In genomic region chr6:118046924-118047323, GRCm38 (mm10) we compare ENCODE assay signal across 23 mouse cellular contexts. TPM values are rescaled to one million over a fixed set of nuclear protein-coding genes. Genes with fewer than 3 reads are reported as not detected.
A peak's percentile ranks its signal among the peaks of the same experiment; 100 is the strongest.
DNase-seq lines count a peak whose midpoint lies in the region; ATAC-seq and TF ChIP-seq lines count a peak whose summit lies in the region.
"Had no signal": no experiment of that assay in that cellular context is flagged by ENCODE, and none has a peak within 500 bp of the region (broad histone marks: within the 10 kb centered on the region; RNA-seq: fewer than 3 reads in every experiment).

No protein-coding gene starts in this region.

- H3K27me3 ChIP-seq in forebrain, postnatal 0 days (ENCODE audit: insufficient read depth, low read length) = no peaks in the 10 kb centered on the region
- H3K27me3 ChIP-seq in forebrain, embryonic 14.5 days (replicated peaks; ENCODE audit: control insufficient read depth, insufficient read depth, low read length) = no peaks in the 10 kb centered on the region
- H3K27me3 ChIP-seq in midbrain, embryonic 16.5 days (ENCODE audit: control insufficient read depth, insufficient read depth, low read depth, low read length) = no peaks in the 10 kb centered on the region
- H3K27me3 ChIP-seq in midbrain, embryonic 15.5 days (replicated peaks) = no peaks in the 10 kb centered on the region
- H3K27me3 ChIP-seq: embryonic facial prominence, embryonic 13.5 days; forebrain, embryonic 12.5 days had no signal

- H3K4me1 ChIP-seq in forebrain, postnatal 0 days (ENCODE audit: insufficient read depth) = no peaks in the 10 kb centered on the region
- H3K4me1 ChIP-seq in forebrain, embryonic 14.5 days (ENCODE audit: control insufficient read depth, insufficient read depth, low read length) = no peaks in the 10 kb centered on the region
- 0 out of 2 replicates have a peak, but pooled peaks cover 2% of the 10 kb centered on the region for H3K4me1 ChIP-seq in midbrain, embryonic 16.5 days (ENCODE audit: control insufficient read depth, insufficient read depth, low read length)
- H3K4me1 ChIP-seq in midbrain, embryonic 15.5 days = peaks cover 3% of the 10 kb centered on the region; the same call in 1 of the 2 replicates
- H3K4me1 ChIP-seq: embryonic facial prominence, embryonic 13.5 days; forebrain, embryonic 12.5 days had no signal

- H3K36me3 ChIP-seq in forebrain, postnatal 0 days (ENCODE audit: insufficient read depth) = no peaks in the 10 kb centered on the region
- H3K36me3 ChIP-seq in forebrain, embryonic 14.5 days (ENCODE audit: control insufficient read depth, insufficient read depth, low read length) = no peaks in the 10 kb centered on the region
- no peaks in the 10 kb centered on the region for H3K36me3 ChIP-seq in midbrain, embryonic 16.5 days (ENCODE audit: control insufficient read depth, insufficient read depth, low read length)
- no peaks in the 10 kb centered on the region for H3K36me3 ChIP-seq in midbrain, embryonic 15.5 days (replicated peaks)
- H3K36me3 ChIP-seq: embryonic facial prominence, embryonic 13.5 days; forebrain, embryonic 12.5 days; G1E; heart, embryonic 10.5 days had no signal

- H3K4me3 ChIP-seq in forebrain, postnatal 0 days (ENCODE audit: low read depth, low read length) = no peak overlapping the region
- no peak overlapping the region for H3K4me3 ChIP-seq in forebrain, embryonic 14.5 days (ENCODE audit: low read depth, low read length)
- no peak overlapping the region for H3K4me3 ChIP-seq in layer of hippocampus, adult 2 months
- H3K4me3 ChIP-seq in midbrain, embryonic 16.5 days (ENCODE audit: low read depth, low read length) = no peak overlapping the region
- H3K4me3 ChIP-seq in midbrain, embryonic 15.5 days = no peak overlapping the region
- H3K4me3 ChIP-seq: embryonic facial prominence, embryonic 13.5 days; forebrain, embryonic 12.5 days; heart, embryonic 10.5 days had no signal

- no peak overlapping the region for H3K27ac ChIP-seq in forebrain, postnatal 0 days (ENCODE audit: low read depth, low read length)
- H3K27ac ChIP-seq in forebrain, embryonic 14.5 days (ENCODE audit: low read depth, low read length) = no peak overlapping the region
- peak overlapping the region; percentile 53; the same call in 1 of the 2 replicates for H3K27ac ChIP-seq in layer of hippocampus, adult 2 months
- H3K27ac ChIP-seq in midbrain, embryonic 16.5 days (ENCODE audit: low read length) = no peak overlapping the region
- H3K27ac ChIP-seq in midbrain, embryonic 15.5 days = no peak overlapping the region
- H3K27ac ChIP-seq: embryonic facial prominence, embryonic 13.5 days; forebrain, embryonic 12.5 days; heart, embryonic 10.5 days; hindbrain, embryonic 14.5 days had no signal

- TF ChIP-seq CTCF in forebrain, postnatal 0 days (IDR thresholded peaks at IDR 0.05; ENCODE audit: low read depth) = no peak
- no peak for TF ChIP-seq CTCF in layer of hippocampus, adult 2 months (conservative IDR thresholded peaks at IDR 0.05)

- no peak overlapping the region for H3K4me2 ChIP-seq in forebrain, postnatal 0 days (ENCODE audit: low read depth)
- H3K4me2 ChIP-seq in forebrain, embryonic 14.5 days (ENCODE audit: low read length) = no peak overlapping the region
- no peak overlapping the region for H3K4me2 ChIP-seq in midbrain, embryonic 16.5 days (ENCODE audit: low read length)
- H3K4me2 ChIP-seq in midbrain, embryonic 15.5 days = no peak overlapping the region
- H3K4me2 ChIP-seq: embryonic facial prominence, embryonic 13.5 days; forebrain, embryonic 12.5 days; hindbrain, embryonic 14.5 days had no signal

- peak; percentile 54 for ATAC-seq in forebrain, postnatal 0 days
- ATAC-seq in forebrain, embryonic 14.5 days = no peak
- peak; percentile 39; the same call in 1 of the 2 replicates for ATAC-seq in midbrain, embryonic 16.5 days
- no peak for ATAC-seq in midbrain, embryonic 15.5 days (replicated peaks)
- ATAC-seq: CD4-positive, CD25-positive, alpha-beta regulatory T cell, adult 4 months; inflammation-experienced regulatory T-cells, adult 6 months had no signal

- H3K9me3 ChIP-seq in forebrain, postnatal 0 days (ENCODE audit: low read length) = no peaks in the 10 kb centered on the region
- H3K9me3 ChIP-seq in forebrain, embryonic 14.5 days (replicated peaks; ENCODE audit: control insufficient read depth, low read length) = no peaks in the 10 kb centered on the region
- H3K9me3 ChIP-seq in midbrain, embryonic 16.5 days (replicated peaks; ENCODE audit: control insufficient read depth, low read length, poor library complexity, severe bottlenecking) = no peaks in the 10 kb centered on the region
- H3K9me3 ChIP-seq in midbrain, embryonic 15.5 days = no peaks in the 10 kb centered on the region
- H3K9me3 ChIP-seq: embryonic facial prominence, embryonic 13.5 days; forebrain, embryonic 12.5 days; G1E; heart, embryonic 10.5 days had no signal

- no peak overlapping the region for H3K9ac ChIP-seq in forebrain, postnatal 0 days
- H3K9ac ChIP-seq in forebrain, embryonic 14.5 days (ENCODE audit: low read length) = no peak overlapping the region
- H3K9ac ChIP-seq in midbrain, embryonic 16.5 days (ENCODE audit: low read depth, low read length) = no peak overlapping the region
- H3K9ac ChIP-seq in midbrain, embryonic 15.5 days = no peak overlapping the region
- H3K9ac ChIP-seq: embryonic facial prominence, embryonic 13.5 days; forebrain, embryonic 12.5 days; hindbrain, embryonic 14.5 days had no signal

- no peak for DNase-seq in forebrain, postnatal 0 days
- no peak for DNase-seq in forebrain, embryonic 14.5 days (ENCODE audit: low spot score)
- DNase-seq in layer of hippocampus, adult 2 months (ENCODE audit: low spot score in 2 of 2) = no peak
- no peak for DNase-seq in layer of hippocampus, adult 18-20 months (ENCODE audit: low spot score in 2 of 2)
- no peak for DNase-seq in ovary, postnatal 10 days (ENCODE audit: low spot score)
- DNase-seq: adrenal gland, postnatal 10 days; B cell, adult 2 months; cerebellum, adult 11-12 months; cerebellum, adult 9-10 months; cerebellum, postnatal 25 days; gastrocnemius, postnatal 10 days; heart, adult 18-20 months; heart, postnatal 10 days; heart, postnatal 4 days had no signal

RNA-seq across cellular contexts. Expression of gene Rasgef1a, which starts 35.7 kb away (rescaled TPM):
- 25.2 and 25.4 TPM in 2 replicates for total RNA-seq in forebrain, postnatal 0 days (2014; rRNA removed)
- 9.1 and 13.1 TPM in 2 replicates for polyA plus RNA-seq in forebrain, postnatal 0 days (2015; fragmentation: Nextera tagmentation; extraction: Ambion mirVana)
- 1.4 and 1.5 TPM in 2 replicates for polyA plus RNA-seq in forebrain, embryonic 14.5 days (2014; fragmentation: Nextera tagmentation; extraction: Ambion mirVana)
- 100 to 1,000 TPM; 216 to 231 TPM for total RNA-seq in layer of hippocampus, adult 2 months (2021)
- 100 to 1,000 TPM; 235 to 240 TPM for total RNA-seq in layer of hippocampus, adult 18-20 months (2021)
- polyA plus RNA-seq in midbrain, embryonic 16.5 days (2015; fragmentation: Nextera tagmentation; extraction: Ambion mirVana) = 7.8 and 8.8 TPM in 2 replicates
- polyA plus RNA-seq in midbrain, embryonic 15.5 days (2015; fragmentation: Nextera tagmentation; extraction: Ambion mirVana) = 5.8 and 6.6 TPM in 2 replicates
- polyA plus RNA-seq: G1E had no signal

Comparison
In these comparisons a context has a peak if more than half of its experiments do, and no peak if none do; other contexts are left out.
1. ATAC-seq: peak in forebrain, postnatal 0 days (single experiment) and midbrain, embryonic 16.5 days (single experiment); none in forebrain, embryonic 14.5 days (single experiment) and midbrain, embryonic 15.5 days (single experiment).